Mouse (Mus musculus) olfactory bulb, adult 2 months (tissue): ENCODE data around the gene Plekhh2.

Experiments used
- CTCF ChIP-seq: fragments of 200-500 bp; IDR thresholded peaks from 2 replicates; pipeline ENCODE4 v1.5.1; 2012; ENCODE audit warnings: low read depth, mild to moderate bottlenecking, low read length, moderate library complexity; ENCODE audit not compliant: insufficient read depth
- POLR2A ChIP-seq: fragments of 200-500 bp; IDR thresholded peaks from 2 replicates; pipeline ENCODE4 v1.6.1; 2012; ENCODE audit warnings: mild to moderate bottlenecking, low read depth, low read length, moderate library complexity; ENCODE audit not compliant: insufficient read depth

GRCm38 (mm10) chr17:84642324-84642723 is 130.6 kb downstream of the Plekhh2 start:
- TF ChIP-seq CTCF (no peak), POLR2A (no peak)
